Mouse (Mus musculus) spleen, postnatal 4 days (tissue): ENCODE measurements around the gene Mapk12.

Experiments used
- DNase-seq, 2 experiments: peaks; one replicate each; pipeline ENCODE4 v3.0.0; 2022; ENCODE audit warnings: low spot score in 2 of 2

The Mapk12 gene

DNA sequence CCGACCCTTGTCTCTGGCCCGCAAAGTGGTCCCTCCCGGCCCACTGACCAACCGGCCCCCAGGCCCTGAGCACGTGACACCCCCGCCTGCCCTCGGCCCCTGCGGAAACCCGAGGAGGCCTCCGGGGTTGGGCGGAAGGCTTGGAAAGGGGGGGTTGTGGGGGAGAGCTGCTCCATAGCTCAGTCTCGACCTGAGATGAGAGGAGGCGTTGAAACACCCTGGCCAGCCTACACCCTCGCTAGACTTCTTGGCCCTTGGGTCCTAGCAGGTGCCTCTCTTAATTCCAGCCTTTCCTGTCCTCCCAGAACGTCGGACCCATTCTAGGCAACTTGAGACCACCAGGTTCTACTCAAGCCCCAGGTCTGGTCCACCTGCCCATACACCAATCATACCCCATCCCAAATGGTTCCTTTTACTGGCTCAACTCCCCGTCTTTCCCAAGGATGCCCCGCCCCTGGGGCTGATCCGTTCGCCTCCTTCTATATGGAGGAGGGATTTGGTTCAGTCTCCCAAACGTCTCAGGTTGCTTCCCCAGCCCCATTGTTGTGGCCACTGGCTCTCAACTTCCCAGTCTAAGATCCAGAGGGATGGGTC lies at the start of gene Mapk12:
Gene Mapk12 (minus strand): TSS at position 45 of the 594 bp plus-strand sequence.
- no peak for DNase-seq

DNA sequence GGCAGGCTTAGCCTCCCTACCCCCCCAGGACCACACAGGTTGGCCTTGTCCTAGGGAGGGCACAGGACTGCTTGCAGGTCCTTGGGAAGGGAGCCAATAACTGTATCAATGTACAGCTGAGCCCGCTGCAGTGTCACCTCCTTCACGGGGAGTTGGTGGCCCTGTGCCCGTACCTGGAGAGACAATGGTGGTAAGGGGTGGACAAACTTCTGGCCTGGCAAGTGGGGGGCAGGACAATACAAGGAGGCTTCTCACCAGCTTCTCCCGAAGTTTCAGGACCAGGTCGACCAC lies 44.4 kb upstream of the Mapk12 start:
- DNase-seq = no peak

DNA sequence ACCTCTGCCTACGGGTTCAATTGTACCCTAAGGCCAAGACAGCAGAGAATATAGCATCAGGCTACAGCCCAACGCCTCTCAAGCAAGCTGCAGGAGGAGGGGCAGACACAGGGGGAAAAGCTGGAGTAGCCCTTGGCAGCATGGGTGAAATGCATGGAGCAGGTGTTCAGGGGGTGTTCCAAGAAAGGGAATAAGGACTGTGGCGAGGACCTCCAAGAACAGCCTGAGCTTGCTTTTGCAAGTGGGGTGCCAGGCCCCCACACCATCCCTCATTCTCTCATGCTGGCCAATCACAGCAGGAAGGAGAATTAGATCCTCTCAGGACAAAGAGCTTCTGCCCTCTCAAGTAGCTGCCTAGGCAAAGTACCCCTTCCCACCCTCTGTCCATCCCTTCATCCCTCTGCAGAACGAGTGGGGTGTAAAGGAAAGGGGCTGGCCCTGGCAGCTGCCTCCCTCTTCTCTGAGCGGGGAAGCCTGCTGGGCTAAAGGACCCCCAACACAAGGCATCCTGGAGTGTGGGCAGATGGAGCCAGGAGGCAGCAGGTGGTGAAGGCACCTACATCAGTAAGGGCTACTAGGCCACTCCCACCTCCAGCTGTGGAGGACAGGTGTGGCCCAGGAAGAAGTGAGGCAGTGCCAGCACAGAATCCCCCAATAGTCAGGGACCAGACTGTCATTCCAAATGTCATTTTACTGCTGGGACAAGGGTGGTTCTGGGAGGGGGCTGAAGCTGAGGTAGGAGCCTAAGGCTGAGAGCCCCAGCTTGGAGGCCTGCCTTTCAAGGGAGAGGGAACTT lies 43.8 kb upstream of the Mapk12 start:
- DNase-seq = no peak

DNA sequence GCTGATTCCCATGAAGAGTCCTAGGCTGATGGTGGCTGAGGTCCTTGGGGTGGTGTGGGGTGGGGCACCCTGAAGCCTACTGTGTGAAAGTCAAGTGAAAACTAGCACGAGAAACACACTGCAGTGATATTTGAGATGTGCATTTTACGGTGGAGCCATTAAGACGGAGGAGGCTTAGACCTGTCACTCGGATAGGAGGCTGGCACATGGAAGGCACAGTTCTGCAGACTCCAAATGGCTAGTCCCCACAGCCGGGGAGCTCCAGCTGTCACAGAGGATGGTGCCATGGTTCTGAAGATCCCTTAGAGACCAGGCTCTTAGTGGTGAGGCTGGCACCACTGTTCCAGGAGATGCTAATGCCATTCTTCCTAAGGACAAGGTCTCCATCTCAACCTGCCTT lies 42.3 kb upstream of the Mapk12 start:
- no peak for DNase-seq

DNA sequence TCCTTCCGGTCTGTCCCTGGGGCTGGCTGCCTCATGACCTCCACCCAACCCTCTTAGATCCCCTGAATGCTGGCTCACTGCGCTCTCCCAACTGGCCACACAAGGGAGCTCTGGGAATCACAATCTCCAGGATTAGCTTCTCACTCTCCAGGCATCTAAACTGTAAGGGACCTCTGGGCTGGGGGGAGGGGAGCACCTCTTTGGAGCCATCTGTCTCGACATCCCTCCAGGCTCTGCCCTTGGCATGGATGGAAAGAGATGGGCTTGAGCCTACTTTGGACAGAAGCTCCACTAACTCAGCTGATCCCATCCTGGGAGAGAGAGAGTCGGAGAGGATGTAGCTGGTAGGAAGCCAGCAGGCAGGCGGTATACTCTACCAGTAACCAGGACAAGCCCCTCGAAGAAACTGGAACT lies 41.8 kb upstream of the Mapk12 start:
- DNase-seq = no peak

DNA sequence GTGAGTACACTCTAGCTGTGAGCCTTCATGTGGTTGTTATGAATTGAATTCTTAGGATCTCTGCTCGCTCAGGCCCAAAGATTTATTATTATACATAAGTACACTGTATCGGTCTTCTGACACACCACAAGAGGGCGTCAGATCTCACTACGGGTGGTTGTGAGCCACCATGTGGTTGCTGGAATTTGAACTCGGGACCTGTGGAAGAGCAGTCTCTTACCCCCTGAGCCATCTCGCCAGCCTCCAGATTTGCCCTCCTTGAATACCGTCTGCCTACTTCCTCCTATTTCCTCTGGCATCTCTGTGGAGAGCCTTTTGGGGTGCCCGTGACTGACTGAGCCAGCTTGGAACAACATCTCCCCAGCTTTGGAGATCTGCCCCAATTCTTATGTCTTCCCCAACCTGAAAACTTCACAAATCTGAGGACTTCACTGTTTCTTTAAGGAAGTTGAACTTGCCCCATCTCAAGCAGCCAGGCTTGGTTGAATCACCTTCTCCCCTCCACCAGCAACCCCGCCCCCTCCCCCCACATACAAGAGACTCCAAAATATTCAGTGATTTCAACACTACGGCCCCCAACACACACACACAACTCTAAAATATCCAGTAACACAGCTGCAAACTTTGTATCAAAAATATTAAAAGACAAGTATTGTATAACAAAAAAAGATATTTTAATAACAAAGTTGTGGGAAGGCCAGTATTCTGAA lies 41.2 kb upstream of the Mapk12 start:
- DNase-seq = no peak

DNA sequence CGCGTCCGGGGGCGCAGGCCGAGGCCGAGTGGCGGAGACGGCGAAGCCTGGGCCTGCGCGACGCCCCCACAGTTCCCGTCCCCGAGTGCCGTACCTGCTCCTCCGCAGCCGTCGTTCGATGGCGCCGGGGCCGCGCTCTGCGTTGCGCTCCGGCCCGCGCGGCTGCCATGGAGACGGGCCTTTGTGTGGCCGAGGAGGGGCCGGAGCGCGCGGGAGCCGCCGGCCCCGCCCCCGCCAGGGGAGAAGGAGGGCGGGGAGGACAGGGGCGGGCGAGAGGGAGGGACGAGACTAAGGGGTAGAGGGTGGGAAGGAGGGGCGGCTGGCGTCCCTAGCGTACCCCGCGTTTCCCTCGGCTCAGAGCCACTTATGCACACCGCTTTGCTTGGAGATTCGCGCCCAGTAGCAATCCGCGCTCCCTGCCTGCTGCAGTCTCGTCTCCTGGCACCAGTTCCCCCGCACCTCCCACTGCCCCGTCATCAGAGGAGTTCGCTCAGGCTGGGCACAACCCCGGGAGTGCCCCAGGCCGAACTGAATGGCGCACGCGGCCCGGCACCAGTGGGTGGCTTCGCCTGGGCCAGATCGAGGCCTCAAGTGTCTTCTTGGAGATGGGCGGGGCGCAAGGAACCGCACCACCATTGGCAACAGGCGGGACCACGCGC lies 40.2 kb upstream of the Mapk12 start, which contains the start of gene Plxnb2:
Gene Plxnb2 (minus strand): TSS at position 218 of the 659 bp plus-strand sequence.
- DNase-seq = no peak

DNA sequence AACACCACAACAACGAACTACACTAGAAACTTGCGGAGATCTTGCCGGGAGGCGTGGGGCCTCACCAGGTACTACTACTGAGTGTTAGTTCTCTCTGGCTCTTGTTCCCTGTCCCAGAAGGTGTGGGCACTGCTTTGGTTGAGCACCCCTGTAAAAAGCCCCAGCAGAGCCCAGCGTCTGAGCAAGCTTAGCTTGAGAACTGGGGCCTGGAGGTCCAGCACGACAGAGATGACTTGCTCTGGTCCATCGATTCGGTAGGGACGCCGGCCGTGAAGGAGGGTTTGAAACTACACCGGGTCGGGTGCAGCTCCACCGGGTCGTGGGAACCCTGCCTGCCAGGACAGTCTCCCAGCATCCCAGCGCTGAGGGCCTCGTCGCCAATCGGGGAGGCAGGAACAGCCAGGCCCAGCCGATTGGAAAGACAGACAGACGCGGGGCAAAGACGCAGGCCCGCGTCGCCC lies 39.6 kb upstream of the Mapk12 start:
- no peak for DNase-seq

DNA sequence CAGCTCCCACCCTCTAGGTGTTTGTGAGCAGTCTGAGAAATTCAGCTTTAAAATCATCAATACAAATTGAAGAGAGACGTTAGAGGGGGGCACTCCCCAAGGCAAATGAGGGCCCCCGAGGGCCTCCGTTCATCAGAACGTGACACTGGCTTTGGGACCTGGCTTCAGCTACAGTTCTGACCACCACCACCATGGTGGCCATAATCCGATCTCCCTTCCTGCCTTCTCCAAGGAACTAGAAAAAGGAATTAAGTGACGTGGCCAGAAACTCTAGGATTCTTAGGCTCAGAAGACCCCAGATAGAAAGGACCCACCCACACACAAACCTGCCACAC lies 39.1 kb upstream of the Mapk12 start:
- DNase-seq = no peak

DNA sequence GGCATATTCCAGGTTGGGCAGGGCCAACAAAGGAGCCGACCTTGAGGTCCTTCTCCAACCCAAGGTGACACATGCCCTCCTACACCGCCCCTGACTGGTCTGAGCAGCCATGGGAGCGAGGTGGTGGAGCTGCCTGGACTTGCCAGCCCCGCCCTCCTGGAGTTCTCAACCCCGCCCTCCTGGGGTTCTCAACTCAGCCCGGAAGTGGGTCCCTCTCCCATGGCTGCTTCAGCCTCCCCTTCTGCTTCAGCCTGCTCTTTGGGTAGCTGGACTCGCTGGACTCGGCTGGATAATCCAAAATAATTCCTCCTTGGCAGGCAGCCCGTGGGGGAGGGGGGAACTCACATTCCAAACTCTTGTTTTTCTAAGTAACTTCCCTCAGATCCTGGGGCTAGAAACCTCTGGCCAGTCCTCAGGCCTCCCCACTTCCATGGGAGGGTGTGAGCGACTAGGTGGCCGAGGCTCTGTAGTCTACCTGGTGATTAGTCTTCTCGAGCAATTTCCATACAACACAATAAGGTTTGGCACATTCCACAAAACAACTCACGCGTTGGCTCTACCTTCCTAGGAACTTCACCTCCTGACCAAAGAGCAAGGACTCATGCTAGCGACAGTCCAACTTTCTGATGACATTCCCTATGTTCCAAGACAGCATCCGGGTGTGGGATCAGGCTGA lies 38.6 kb upstream of the Mapk12 start:
- DNase-seq = no peak

DNA sequence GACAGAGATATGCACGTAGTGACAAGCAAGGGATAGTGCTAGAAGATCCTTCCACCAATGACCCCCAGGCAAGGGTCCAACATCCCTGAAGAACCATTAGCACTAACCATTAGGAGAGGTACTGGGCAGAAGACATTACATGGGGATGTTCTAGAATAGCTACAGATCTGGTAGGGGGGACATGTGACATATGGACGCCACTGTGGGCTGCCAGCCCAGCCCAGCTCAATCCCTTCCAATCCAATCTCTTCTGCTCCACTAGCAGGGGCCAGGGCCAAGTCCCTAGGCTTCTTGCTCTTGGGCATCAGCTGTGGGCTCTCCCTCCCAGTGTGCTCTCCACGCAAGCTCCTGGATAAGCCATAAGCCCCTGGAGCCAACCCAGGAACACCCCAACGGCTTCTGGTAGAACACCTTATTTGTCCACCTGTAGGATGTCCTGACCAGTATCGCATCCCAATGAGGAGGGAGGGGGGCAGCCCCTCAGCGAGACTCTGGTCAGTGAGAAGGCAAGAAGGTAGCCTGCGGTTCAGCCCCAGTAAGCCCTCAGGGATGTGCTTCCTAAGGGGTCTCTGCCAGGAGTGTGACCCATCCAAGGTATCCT lies 37.9 kb upstream of the Mapk12 start:
- no peak for DNase-seq

DNA sequence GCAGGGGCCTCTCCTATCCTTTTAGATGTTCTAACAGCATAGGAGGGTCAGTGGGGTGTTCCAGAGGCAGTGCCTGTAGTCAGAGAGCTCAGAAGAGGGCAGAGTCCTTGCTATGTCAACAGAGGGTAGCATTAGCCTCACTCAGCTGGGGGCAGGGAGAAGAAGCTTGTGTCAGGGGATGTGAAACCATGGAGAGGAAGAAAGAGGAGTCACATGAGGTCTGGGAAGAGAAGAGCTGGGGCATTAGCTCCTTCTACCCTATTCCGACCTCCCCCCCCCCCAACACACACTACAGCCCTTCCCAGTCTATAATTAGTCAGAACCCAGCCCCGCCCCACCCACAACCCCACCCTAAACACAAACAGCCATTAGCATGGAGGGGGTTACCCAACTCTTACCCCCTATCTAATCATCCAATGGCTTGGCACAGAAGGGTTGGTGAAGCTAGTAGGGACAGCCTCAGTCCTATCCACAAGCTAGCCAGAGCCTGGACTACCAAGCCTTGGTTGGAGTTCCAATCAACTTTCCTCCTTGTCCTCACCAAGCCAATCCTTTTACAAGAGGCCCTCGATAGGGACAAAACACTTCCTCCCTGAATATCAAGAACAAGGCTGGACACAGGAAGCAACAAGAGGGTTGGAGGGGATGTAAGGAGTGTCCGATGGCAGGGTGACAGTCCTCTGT lies 37.2 kb upstream of the Mapk12 start:
- no peak for DNase-seq

DNA sequence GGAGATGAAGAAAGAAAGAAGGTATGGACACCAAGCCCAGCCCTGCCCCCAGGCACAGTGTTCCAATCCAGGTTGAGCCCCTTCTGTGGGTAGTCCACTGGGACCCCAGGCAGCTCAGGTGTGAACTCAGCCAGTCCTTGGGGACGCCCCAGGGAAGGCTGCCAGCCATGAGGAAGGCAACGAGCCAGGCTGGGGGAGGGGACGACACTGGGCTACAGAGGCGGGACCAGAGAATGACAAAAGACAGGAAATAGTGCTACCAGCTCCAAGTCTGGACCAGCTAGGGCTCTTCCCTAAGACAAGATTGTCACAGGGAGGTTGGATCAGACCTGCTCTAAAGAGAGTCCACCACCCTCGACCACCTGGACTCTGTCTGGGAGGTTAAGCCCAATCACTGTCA lies 36.6 kb upstream of the Mapk12 start:
- DNase-seq = peak in 1 of 2 experiments; percentile 59

DNA sequence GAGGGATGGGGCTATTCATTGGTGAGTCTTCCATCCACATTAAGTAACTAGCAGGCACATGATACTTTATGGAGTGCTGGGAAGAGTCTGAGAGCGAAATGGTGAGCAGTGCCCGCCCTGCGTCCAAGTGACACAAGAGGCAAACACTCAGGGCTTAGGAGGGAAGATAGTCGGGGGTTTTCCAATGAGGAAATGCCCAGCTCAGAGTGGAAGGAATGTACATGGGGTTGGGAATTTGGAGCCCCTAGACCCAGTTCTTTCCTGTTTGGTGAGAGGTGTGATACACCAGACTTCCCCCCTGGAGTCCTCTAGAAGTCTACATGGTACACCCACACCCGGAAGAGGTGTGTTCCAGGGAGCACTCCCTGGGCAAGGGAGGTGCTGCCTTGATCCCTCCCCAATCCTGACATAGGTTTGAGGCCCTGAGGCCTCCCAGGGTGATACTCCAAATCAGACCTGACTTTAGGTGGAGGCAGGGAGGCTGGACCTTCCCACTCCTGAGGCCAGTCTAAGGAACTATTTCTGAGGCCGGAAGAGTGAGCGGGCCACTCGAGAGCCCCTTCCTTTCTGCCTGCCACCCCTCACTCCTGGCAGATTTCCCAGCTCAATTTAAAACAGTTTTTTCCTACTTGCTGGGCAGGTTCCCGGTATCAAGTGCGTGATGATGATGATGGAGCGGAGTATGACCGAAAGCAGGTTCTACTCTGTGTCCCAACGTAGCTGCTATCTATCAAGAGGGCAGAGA lies 35.1 kb upstream of the Mapk12 start:
- DNase-seq = no peak

DNA sequence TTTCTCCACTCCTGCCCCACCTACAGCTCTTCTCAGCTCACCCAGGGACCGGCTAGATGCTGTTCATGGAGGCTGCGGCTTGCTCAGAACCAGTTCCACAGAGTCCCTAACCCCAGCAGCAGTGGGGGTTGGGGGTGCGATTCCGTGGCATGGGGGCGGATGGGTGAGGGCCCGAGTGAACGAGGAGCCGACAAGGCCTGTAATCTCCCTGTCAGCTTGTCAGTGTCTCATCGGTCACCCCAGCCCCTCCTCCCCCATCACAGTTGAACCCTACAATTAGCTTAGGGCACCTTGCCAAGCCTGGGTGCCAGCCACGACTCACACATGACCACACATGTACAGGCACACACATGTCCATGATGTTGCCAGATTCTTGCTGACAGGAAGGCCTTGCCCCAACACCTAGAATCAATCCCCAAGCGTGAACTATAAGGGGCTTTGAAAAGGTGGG lies 34.4 kb upstream of the Mapk12 start:
- no peak for DNase-seq

DNA sequence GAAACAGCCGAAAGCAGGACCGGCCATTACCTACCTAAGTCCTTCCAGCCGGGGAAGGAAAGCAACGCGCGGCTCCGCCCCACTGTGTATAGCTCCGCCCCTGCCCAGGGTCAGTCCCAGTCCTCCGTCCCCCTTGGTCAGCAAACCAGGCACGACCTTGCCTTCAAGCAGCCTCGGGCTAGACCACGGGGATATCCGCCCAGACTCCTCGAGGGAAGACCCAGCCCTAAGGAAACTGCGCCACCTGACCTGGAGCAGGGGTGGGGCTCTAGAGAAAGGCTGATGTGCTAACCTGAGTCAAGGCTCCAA lies 33.4 kb upstream of the Mapk12 start:
- peak in 1 of 2 experiments; percentile 34 for DNase-seq

DNA sequence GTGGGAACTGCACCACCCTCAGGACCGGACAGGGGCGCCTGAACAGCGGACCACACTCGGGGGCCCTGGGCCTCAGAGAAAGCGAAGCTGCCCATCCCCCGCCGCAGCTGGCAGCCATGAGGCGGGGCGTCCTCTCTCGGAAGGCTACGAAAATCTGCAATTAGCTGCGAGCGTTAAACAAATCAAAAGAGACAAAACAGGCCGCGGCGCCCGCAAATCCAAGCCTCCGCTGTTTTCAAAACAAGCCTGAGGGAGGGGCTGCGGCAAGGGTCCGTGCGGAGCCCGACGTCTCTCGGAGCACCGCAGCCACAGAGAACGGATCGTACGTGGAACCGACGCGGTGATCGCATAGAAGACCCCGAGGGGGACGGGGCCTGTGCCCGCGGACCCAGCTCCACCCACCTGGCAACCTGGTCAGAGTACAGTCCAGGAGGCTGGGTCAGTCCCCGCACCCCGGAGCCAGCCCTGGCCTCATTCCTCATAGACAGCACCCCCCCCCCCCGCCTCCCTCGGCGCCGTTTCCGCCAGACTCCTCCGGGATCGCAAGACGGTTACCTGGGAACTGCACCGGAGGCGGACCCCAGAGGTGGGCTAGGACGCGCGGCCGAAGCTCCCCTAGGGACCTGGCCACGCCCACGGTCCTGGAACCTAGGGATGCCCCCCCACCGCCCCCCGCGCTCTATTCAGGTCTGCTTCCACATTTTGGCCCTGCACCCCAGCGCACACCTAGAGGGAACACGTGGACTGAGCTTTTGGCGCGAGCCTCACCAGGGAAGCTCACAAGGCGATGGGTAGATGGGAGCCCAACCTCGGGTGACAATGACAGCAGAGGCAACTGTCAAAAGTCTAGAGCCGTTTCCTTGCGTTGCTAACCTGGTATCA lies 32.8 kb upstream of the Mapk12 start:
- DNase-seq = no peak

DNA sequence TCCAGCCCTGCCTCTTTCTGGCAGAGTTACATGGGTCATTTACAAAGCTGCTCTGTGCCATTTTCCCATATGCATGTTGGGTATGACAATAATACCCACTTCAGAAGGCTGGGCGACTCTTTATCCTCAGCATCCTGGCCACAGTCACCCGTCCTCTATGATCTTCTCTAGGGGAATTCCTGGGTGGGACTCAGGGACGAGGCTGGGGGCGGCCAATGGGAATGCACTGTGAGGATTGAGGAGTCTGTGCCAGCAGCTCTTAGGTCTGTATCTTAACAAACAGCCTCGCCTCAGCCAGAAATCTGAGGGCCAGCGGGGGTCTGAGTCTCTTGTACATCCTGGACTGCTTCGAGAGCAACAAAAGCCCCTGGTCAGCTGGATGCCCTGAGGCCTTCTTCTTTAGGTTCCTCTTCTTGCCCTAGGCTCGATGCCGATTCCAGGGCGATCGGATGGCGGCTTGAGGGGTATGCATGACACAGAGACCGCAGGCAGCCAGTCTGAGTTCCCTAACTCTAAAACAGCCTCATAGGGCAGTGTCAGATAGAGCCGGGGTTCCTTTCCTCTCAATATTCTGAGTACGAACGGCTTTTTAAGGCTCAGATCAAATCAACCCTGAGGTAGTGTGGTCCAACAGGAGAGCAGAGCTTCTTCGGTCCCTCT lies 31.9 kb upstream of the Mapk12 start:
- DNase-seq = no peak

DNA sequence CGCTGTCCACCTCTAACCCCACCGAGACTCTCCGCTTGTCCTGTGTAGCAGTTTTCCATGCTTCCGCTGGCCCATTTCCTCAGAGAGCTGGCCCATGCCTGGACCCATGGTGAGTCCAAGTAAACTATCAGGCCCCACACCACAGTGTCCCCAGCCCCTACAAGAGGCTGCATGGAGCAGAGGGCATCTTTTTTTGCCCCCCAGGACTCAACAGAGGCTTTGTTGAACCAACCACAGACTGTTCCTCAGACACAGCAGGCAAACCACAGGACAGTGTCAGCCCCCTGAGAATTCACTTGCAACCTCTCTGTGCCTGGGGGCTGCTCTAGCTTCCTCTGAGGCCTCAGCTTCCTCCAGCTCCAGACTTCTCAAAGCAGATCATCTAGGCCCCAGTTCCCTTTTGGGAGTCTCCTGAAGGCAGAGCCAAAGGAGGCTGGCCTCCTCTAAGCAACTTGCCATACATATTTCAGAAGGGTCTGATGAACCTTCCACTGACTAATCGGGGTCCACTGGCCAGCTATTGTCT lies 31.1 kb upstream of the Mapk12 start:
- no peak for DNase-seq
